Mouse (Mus musculus): ENCODE data around the gene Frmd4b. TPM values are rescaled to one million over a fixed set of nuclear protein-coding genes. Genes with fewer than 3 reads are reported as not detected.

Gene Frmd4b
- polyA plus RNA-seq, 1 experiment from 2014 or later: 22.2 TPM

GRCm38 (mm10) chr6:97305010-97305409 lies 312.3 kb downstream of the Frmd4b start:
- Histone ChIP-seq H3K36me3 (peaks cover 58% of the 10 kb centered on the region), H3K27me3 (replicated peaks) (no peaks in the 10 kb centered on the region), H3K27ac (ENCODE audit: poor library complexity, severe bottlenecking) (no peak overlapping the region), H3K4me1 (replicated peaks) (peaks cover 26% of the 10 kb centered on the region), H3K9me3 (replicated peaks) (no peaks in the 10 kb centered on the region), H3K9ac (no peak overlapping the region; the same call in 1 of the 2 replicates), H3K4me3 (no peak overlapping the region), H3K4me2 (peak overlapping the region; percentile 31; the same call in 1 of the 2 replicates)
- WGBS: 55% methylated on average over 11 of the region's 11 CpGs
- ATAC-seq (ENCODE audit: insufficient number of reproducible peaks, low FRiP score): no peak

GRCm38 (mm10) chr6:97303277-97304109 lies 313.8 kb downstream of the Frmd4b start:
- Histone ChIP-seq H3K27me3 (replicated peaks) (no peaks in the 10 kb centered on the region), H3K4me2 (no peak overlapping the region), H3K4me1 (replicated peaks) (0 out of 2 replicates have a peak, but pooled peaks cover 18% of the 10 kb centered on the region), H3K4me3 (no peak overlapping the region), H3K9me3 (replicated peaks) (no peaks in the 10 kb centered on the region), H3K9ac (no peak overlapping the region), H3K36me3 (peaks cover 65% of the 10 kb centered on the region), H3K27ac (ENCODE audit: poor library complexity, severe bottlenecking) (no peak overlapping the region)
- 82% methylated on average over 9 of the region's 9 CpGs for WGBS
- ATAC-seq (ENCODE audit: insufficient number of reproducible peaks, low FRiP score): no peak

GRCm38 (mm10) chr6:97302303-97302702 lies 315.0 kb downstream of the Frmd4b start:
- no peaks in the 10 kb centered on the region for H3K27me3 ChIP-seq (replicated peaks)
- no peak for ATAC-seq (ENCODE audit: insufficient number of reproducible peaks, low FRiP score)
- no peak overlapping the region for H3K27ac ChIP-seq (ENCODE audit: poor library complexity, severe bottlenecking)
- 81% methylated on average over 7 of the region's 7 CpGs for WGBS
- H3K36me3 ChIP-seq: peaks cover 71% of the 10 kb centered on the region
- no peak overlapping the region for H3K4me3 ChIP-seq
- no peak overlapping the region for H3K9ac ChIP-seq
- no peaks in the 10 kb centered on the region for H3K9me3 ChIP-seq (replicated peaks)
- 0 out of 2 replicates have a peak, but pooled peaks cover 18% of the 10 kb centered on the region for H3K4me1 ChIP-seq (replicated peaks)
- no peak overlapping the region for H3K4me2 ChIP-seq

- Histone ChIP-seq H3K4me2 (no peak overlapping the region), H3K9ac (no peak overlapping the region), H3K27ac (ENCODE audit: poor library complexity, severe bottlenecking) (no peak overlapping the region), H3K27me3 (replicated peaks) (no peaks in the 10 kb centered on the region), H3K36me3 (peaks cover 76% of the 10 kb centered on the region), H3K4me1 (replicated peaks) (0 out of 2 replicates have a peak, but pooled peaks cover 10% of the 10 kb centered on the region), H3K4me3 (no peak overlapping the region), H3K9me3 (replicated peaks) (no peaks in the 10 kb centered on the region)
- ATAC-seq (ENCODE audit: insufficient number of reproducible peaks, low FRiP score): no peak
- WGBS: 88% methylated on average over 6 of the region's 6 CpGs
Measured at GRCm38 (mm10) chr6:97300659-97301058, 316.7 kb downstream of the Frmd4b start.

GRCm38 (mm10) chr6:97300180-97300579 lies 317.2 kb downstream of the Frmd4b start:
- no peak for ATAC-seq (ENCODE audit: insufficient number of reproducible peaks, low FRiP score)
- no peak overlapping the region for H3K4me3 ChIP-seq
- 89% methylated on average over 6 of the region's 6 CpGs for WGBS
- no peak overlapping the region for H3K27ac ChIP-seq (ENCODE audit: poor library complexity, severe bottlenecking)
- no peak overlapping the region for H3K4me2 ChIP-seq
- peaks cover 10% of the 10 kb centered on the region; the same call in 1 of the 2 replicates for H3K4me1 ChIP-seq (replicated peaks)
- no peak overlapping the region for H3K9ac ChIP-seq
- no peaks in the 10 kb centered on the region for H3K27me3 ChIP-seq (replicated peaks)
- peaks cover 80% of the 10 kb centered on the region for H3K36me3 ChIP-seq
- no peaks in the 10 kb centered on the region for H3K9me3 ChIP-seq (replicated peaks)

GRCm38 (mm10) chr6:97297151-97297550 lies 320.2 kb downstream of the Frmd4b start:
- 71% methylated on average over 3 of the region's 3 CpGs for WGBS
- ATAC-seq (ENCODE audit: insufficient number of reproducible peaks, low FRiP score): no peak
- no peaks in the 10 kb centered on the region for H3K9me3 ChIP-seq (replicated peaks)
- no peak overlapping the region for H3K9ac ChIP-seq
- no peak overlapping the region for H3K27ac ChIP-seq (ENCODE audit: poor library complexity, severe bottlenecking)
- no peaks in the 10 kb centered on the region for H3K27me3 ChIP-seq (replicated peaks)
- H3K36me3 ChIP-seq: peaks cover 69% of the 10 kb centered on the region
- H3K4me1 ChIP-seq (replicated peaks): peaks cover 17% of the 10 kb centered on the region
- H3K4me3 ChIP-seq: no peak overlapping the region
- H3K4me2 ChIP-seq: no peak overlapping the region

GRCm38 (mm10) chr6:97295866-97296527 lies 321.3 kb downstream of the Frmd4b start:
- peaks cover 24% of the 10 kb centered on the region for H3K4me1 ChIP-seq (replicated peaks)
- H3K9me3 ChIP-seq (replicated peaks): no peaks in the 10 kb centered on the region
- H3K4me3 ChIP-seq: no peak overlapping the region
- no peak for ATAC-seq (ENCODE audit: insufficient number of reproducible peaks, low FRiP score)
- 87% methylated on average over 21 of the region's 21 CpGs for WGBS
- no peaks in the 10 kb centered on the region for H3K27me3 ChIP-seq (replicated peaks)
- no peak overlapping the region for H3K27ac ChIP-seq (ENCODE audit: poor library complexity, severe bottlenecking)
- H3K9ac ChIP-seq: no peak overlapping the region
- peaks cover 63% of the 10 kb centered on the region for H3K36me3 ChIP-seq
- no peak overlapping the region for H3K4me2 ChIP-seq

GRCm38 (mm10) chr6:97295416-97295815 lies 321.9 kb downstream of the Frmd4b start:
- ATAC-seq (ENCODE audit: insufficient number of reproducible peaks, low FRiP score): no peak
- Histone ChIP-seq H3K4me2 (no peak overlapping the region), H3K36me3 (peaks cover 57% of the 10 kb centered on the region), H3K27me3 (replicated peaks) (no peaks in the 10 kb centered on the region), H3K9me3 (replicated peaks) (no peaks in the 10 kb centered on the region), H3K4me1 (replicated peaks) (peaks cover 28% of the 10 kb centered on the region), H3K27ac (ENCODE audit: poor library complexity, severe bottlenecking) (no peak overlapping the region), H3K9ac (no peak overlapping the region), H3K4me3 (no peak overlapping the region)
- WGBS: 86% methylated on average over 9 of the region's 9 CpGs

- Histone ChIP-seq H3K27me3 (replicated peaks) (no peaks in the 10 kb centered on the region), H3K27ac (ENCODE audit: poor library complexity, severe bottlenecking) (no peak overlapping the region), H3K9me3 (replicated peaks) (no peaks in the 10 kb centered on the region), H3K4me1 (replicated peaks) (peaks cover 31% of the 10 kb centered on the region), H3K4me3 (no peak overlapping the region), H3K36me3 (peaks cover 46% of the 10 kb centered on the region), H3K4me2 (no peak overlapping the region), H3K9ac (no peak overlapping the region)
- no peak for ATAC-seq (ENCODE audit: insufficient number of reproducible peaks, low FRiP score)
- 70% methylated on average over 12 of the region's 12 CpGs for WGBS
Measured at GRCm38 (mm10) chr6:97293667-97294569, 323.4 kb downstream of the Frmd4b start.

- Histone ChIP-seq H3K4me3 (no peak overlapping the region), H3K9me3 (replicated peaks) (no peaks in the 10 kb centered on the region), H3K27ac (ENCODE audit: poor library complexity, severe bottlenecking) (no peak overlapping the region), H3K36me3 (peaks cover 46% of the 10 kb centered on the region), H3K4me1 (replicated peaks) (peaks cover 31% of the 10 kb centered on the region), H3K4me2 (no peak overlapping the region), H3K27me3 (replicated peaks) (no peaks in the 10 kb centered on the region), H3K9ac (no peak overlapping the region)
- no peak for ATAC-seq (ENCODE audit: insufficient number of reproducible peaks, low FRiP score)
- 63% methylated on average over 5 of the region's 5 CpGs for WGBS
Measured at GRCm38 (mm10) chr6:97292894-97293293, 324.4 kb downstream of the Frmd4b start.
